Mouse (Mus musculus) frontal cortex, adult (tissue): Measurements from ENCODE around the gene Wdfy1.

Source experiments
- ATAC-seq: cut with Nextera tagmentation; 2 replicates; pipeline ENCODE4 v1.9.2; 2017; ENCODE audit warnings: mild to moderate bottlenecking, moderate library complexity, mixed read lengths; ENCODE audit not compliant: low TSS enrichment

Wdfy1 gene

DNA sequence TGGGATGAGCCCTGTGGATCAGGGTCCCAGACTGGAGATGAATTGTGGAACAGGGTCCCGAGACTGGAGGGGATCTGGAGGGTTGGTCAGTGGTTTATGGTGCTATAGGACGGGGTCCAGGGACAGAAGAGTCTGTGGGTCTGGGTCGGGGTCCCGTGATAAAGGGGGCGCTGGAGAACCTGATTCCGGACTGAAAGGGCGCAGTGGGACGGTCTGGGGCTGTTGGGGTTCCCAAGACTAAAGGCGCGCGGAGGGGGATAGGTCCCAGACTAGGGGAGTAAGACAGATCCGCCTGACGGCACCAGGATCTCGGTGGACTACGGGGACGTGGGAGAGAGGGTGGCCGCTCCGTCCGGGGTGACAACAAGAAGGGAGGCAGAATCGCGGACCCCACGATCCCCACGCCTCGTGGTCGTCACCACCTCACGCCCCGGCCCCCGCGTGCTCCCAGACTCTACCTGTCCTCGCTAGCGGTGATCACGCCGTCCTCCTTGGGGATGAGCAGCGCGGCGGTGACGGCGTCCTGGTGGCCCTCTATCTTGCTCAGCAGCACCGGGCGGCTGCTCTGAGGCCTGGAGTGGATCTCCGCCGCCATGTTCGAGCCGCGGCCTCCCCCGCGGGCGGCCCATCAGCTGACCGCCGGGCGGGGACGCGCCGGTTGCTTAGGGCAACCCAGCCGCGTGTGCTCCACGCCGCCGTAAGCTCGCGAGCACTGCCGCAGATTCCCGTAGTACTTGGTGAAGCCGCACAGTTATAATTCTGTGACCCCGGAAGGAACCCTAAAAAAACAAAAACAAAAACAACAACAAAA, 14.6 kb downstream of the Wdfy1 start:
- peak; percentile 96 for ATAC-seq

DNA sequence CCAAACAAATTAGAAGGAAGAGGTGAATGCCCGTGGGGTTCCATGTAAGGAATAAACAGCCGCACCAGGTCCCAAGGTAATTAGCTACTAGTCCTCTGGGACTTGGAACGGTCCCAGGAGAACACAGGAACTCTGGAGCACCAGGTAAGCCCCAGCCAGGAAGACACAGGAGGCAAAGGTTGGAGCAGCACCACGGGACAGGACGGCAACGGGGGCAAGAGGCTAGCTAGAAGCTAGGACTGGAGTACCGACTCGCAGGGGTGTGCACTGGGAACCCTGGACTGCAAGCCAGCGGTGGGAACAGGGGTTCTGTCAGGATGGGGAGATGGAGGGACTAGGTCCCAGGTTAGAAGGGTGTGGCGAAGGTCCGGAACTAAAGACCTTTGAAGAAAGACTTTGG, 15.3 kb downstream of the Wdfy1 start:
- ATAC-seq: no peak

DNA sequence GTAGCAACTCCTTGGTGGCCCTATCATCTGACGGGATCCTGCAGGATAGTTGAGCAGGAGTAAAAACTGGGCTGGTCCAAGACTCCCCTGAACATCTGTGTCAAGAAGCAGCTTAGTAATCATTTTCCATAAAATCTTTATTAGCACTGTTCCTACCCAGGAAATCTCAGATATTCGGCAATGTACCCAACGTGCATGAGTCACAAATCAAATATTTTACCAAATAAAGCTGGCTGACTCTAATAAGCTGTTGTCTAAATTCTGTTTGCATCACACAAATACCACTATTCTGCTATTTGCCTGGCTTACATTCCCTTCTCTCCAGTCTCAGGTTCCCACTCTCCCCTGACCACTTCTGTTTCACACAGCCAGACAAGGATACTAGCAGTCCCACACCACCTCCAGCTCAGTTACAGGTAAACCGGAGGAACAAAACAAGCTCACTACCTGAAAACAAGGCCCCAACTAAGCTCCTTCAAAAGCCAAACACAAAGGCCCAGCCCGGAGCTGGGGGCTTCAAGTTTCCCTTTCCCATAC, 16.4 kb downstream of the Wdfy1 start:
- no peak for ATAC-seq

DNA sequence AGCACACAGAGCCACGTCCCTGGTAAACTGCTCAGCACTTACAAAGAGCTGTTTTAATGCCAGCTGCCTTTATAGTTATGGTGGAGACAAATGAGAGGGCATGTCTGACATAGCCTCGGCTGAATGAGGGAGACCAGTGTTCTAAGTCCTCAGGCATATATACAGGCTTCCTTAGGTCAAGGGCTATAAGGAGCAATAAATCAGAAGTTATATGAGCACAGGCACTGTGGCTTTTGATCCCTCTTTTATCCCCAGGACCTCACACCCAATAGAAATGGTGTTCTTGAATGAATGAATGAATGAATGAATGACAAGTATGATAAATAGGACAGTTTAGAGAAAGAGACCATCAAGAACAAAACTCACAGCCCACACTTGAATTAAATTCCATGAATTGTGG, 16.9 kb downstream of the Wdfy1 start:
- ATAC-seq: no peak

DNA sequence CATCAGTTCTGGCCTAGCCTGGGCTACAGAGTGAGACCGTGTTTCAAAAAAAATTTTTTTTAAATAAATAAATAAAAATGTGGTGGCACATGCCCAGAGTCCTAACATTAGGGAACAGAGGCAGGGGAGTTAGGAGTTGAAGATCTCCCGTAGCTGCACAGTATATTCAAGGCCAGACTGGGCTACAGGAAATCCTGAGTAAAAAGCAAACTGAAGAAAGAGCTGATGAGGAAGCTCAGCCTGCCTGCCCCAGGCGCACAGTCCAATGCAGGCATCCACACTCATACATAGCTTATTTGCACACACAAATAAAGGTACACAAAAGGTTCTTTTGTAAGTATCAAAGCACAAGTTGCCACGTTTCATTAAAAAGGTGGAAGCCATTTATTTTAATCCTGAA, 18.3 kb downstream of the Wdfy1 start:
- no peak for ATAC-seq

DNA sequence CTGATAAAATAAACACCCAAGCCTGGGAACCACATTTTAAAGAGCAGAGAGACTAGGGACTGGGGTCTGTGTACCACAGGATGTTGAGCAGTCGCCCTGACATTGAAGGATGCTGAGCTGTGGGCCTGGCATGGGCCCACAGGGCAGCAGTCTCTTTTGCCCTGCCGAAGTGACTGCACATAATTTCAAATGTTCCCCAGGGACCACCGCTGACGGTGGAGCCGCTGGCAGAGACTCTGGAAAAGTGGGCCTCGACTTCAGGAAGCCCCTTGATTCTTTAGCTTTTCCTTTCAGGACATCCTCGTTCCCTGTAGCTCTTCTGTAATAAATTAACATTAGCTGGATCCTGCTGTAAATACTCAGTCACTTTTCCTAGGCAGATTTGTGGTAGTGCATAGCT, 18.8 kb downstream of the Wdfy1 start:
- no peak for ATAC-seq

DNA sequence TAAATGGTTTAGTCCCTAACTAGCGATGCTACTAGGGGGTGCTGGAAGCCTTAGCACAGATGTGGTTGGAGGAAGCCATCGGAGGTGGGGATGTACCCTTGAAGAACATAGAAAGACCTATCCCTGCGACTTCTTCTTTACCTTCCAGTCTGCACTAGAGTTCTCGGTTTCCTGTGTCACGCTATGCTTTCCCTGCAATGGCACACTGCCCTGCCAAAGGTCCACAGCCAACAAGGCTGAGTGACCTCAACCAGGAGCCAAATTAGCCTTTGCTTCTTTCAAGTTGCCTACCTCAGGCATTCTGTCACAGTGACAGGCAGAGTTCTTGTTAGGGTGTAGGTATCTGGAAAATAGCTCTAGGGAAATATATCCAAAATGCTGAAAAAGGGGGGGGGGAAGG, 19.5 kb downstream of the Wdfy1 start:
- ATAC-seq: no peak

DNA sequence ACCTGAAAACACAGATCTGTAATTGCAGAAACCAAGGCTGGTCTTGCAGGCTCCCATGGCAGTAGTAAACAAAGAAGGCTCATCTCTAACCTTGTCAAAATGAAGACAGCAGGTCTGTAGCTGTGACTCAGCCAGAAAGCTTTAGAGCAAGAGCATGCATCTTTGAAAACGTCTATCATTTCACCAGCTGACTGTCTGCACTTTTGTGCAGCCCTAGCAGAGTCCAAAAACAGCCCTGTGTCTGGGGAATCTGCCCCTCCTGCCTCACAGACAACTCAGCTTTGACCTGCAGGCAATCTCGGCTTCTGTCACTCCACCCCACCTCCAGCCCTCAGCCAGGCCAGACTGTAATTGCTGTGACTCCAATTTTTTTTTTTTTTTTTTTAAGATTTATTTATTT, 20.6 kb downstream of the Wdfy1 start:
- no peak for ATAC-seq

DNA sequence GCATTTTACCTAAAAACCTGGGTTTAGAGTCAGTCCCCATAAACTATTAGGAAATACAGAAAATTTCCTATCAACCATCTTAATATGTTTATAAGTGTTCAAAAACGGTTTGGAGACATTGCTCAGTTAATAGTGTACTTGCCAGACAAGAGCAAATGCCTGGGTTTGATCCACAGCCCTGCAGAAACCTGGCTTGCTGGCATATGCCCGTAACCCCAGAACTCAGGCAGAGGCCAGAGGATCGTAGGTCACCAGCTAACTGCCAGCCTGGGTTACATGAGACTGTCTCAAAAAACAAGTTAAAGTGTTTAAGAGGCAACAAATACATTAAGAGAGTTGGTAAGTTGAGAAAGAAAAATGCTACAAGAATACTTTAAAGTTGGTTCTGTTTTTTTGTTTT, 21.0 kb downstream of the Wdfy1 start:
- no peak for ATAC-seq

DNA sequence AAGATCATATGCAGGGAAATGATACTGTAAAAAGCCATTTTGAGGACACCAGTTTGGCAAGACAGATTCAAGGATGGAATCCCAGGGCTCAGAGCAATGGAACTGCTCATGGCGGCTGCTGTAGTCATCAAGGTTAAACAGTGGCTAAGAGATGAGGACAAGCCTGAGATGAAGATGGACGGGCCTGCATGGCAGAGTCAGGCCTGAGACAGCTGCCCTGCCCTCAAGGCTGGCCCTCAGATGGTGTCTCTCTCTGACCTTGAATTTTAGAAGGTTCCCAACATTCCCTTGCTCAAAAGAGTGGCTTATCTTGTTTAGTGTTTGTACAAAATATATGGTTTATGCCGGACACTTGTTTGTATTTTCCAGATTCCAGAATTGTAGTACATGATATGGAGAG, 22.5 kb downstream of the Wdfy1 start:
- no peak for ATAC-seq

DNA sequence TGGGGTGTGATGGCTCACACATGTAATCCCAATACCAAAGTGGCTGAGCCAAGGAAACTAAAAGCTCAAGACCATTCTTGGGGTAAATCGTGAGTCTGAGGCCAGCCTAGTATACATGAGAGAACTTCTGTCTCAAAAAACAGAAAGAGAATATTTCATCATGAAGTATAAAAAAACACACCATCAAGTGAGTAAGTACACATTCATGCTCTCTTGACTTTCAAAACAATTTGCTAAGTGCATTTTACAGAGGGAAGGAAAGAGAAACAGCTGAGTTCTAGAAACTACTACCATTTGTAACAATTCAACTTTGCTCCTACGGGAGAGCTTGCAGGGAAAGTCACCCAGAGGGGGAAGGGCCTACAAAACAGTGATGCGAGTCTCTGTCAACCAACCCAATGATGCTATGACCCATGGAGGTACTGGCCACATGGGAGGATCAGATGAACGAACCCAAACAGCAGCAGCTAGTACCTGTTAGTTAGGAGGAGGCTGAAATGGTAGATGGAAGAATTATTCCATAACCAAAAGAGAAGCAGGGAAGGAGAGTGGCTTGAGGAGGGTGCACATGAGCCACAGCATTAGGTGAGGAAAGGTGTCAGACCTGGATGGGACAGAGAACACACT, 23.1 kb downstream of the Wdfy1 start:
- no peak for ATAC-seq

DNA sequence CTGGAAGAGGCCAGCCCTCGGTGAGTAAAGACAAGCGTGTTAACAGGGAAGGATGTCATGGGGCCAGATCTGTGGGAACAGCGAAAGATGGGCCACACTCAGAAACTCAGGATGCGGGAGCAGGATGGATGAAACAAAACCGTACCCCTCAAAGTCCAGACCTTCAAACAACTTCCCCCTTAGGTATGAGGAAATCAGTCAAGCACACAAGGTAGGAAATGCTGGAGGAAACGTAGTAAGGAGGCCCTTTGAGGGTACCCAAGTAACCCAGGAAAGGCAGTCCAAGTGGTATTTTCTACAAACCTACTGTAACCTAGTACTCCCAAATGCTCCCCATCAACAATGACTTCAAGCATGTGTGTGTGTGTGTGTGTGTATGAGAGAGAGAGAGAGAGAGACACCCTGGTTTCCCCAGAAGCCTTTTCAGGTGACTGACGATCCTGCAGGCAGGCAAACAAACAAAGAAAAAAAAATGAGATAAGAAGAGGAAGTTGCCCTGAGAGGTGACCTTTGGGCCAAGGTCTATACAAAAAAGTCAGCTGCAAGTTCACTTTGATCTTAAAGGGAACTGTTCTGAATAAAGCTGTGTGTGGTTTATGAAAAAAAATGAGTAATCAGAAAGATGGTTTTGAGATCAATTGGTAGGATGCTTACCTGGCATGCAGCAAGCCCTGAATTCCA, 23.8 kb downstream of the Wdfy1 start:
- ATAC-seq: no peak

DNA sequence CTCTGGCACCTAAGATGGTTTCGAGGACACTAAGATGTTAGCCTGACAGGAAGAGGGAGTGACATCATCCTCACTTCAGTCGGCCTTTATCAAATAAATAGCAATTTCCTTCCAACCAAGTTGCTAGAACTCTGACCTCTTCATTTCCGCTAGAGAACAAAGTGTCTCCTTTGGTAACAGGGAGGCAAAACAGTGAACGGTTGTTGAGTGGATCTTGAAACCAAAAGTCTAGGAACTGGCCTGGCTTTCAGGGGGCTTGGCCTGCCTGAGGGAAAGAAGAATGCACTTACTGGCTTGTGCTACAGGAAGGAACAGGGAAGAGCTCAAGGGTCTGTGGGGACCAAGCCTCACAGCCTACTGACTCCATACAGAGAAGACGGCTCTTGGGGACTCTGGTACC, 24.8 kb downstream of the Wdfy1 start:
- no peak for ATAC-seq

DNA sequence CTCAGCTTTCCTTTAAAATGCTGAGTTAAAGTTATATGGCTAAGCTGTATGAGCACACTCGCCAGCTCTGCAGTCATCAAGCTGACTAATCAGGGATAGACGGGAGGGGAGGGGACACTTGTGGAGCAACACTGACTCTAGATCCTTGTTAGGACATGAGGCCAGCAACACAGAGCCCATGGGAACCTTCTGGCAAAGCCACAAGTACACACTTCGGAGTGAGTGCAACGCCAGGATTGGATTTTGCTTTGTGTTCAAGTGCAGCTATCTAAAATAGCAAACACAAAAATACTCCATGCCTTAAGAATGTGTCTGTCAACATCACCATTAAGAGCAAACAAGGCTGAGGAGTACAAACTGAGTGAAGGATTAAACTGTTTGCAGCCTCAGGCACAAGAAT, 29.9 kb downstream of the Wdfy1 start:
- no peak for ATAC-seq

DNA sequence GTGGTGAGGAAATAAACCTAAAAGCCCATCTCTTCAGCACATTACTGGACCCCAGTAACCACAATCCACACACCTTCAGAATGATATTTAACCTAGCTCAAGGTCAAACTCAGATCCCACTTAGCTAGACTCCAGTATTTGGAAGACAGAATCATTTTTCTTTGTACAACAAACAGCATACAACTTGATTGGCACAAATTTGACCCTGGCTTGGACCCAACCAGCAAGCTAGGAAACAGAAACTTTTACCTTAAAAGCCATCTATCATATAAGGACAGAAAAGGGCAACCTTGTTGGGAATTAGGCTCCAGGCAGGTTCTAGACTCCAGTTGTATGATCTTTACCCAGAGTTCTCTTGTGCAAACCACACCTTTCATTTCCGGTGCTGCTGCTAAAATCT, 32.6 kb downstream of the Wdfy1 start:
- ATAC-seq: no peak

DNA sequence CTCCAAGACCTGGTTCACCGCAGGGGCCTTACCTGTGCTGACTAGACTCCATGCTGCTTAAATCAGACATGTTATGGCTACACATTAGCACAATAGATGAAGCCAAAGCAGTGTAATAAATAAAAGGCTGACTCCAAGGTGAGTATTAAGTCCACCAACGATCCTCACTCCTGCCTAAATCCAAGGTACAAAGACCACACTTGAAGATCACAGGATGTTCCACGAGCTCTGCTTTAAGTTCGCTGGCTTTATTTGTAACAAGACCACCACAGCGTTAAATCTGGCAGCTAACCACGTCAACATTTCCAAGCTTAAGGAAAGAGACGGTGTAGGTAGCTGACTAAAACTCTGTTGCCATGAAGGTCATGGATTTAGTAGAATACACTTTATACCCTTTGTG, 33.0 kb downstream of the Wdfy1 start:
- no peak for ATAC-seq

DNA sequence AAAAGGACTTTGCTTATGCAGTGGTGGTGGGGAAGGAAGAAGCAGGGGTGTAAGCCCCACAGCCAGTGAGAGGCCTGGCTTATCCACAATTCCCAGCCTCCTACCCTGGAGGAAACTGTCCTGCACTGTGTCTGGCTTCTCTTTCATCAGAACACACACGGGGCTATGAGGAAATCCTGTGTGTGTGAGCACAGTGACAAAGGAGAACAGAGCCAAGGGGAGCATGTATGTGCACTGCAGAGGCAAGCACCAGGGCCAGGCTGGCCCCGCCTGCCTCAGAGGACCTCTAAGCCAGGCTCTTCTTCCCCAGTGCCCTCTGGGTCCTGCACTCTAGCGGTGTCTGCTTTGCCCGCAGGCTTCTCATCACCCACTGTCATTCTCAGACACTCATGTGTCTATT, 34.9 kb downstream of the Wdfy1 start:
- no peak for ATAC-seq

DNA sequence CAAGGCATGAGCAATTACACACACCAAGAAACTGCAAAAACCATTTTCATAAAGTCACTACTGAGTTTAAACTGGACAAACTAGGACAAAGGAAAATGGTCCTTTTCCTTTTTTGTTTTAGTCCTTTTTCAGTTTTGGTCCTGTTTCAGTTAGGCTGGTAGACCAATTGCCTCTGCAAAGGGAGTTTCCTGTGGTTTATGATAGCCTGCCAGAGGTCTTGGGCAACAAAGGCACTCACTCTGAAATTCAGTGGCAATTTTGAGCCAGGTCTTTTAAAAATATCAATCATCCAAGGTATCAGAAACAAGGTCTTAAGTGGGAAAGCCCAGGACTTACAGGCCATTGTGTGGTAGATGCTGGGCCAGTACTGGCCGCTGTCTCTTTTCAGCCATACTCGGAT, 36.2 kb downstream of the Wdfy1 start:
- no peak for ATAC-seq

DNA sequence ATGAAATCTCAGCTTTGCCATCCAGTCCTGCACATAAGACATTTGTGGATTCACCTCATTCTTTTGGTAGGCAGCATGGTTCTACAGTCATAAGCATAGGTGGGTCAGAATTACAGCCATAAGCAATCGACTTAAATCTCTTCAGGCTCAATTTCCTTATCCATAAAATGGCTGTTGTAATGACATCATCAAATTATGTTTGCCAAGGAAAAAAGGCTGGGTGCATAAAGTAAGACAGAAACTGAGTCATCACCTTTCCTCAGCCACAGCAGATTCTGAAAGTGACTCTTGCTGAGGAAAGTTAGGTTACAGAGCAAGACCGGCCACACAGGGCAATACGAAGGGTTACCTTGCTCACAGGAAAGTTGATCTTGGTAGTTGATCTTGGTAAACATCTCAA, 39.5 kb downstream of the Wdfy1 start:
- peak; percentile 39 for ATAC-seq

DNA sequence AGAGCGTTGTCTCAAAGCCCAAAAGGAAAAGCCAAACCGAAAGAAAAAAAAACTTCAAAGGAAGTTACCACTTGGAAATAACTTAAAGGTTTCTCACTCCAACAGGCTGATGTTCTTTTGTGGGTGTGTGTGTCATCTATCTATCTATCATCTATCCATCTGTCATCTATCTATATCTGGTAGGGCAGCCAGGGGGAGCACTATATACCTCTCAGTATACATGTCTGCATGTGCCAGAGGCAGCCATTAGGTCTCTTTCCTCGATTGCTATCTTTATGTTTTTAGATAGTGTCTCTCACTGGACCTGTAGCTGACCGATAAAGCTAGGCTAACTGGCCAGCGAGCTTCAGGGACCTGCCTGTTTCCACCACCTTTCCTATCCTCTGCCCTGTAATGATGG, 41.1 kb downstream of the Wdfy1 start:
- peak; percentile 34; the same call in 1 of the 2 replicates for ATAC-seq

DNA sequence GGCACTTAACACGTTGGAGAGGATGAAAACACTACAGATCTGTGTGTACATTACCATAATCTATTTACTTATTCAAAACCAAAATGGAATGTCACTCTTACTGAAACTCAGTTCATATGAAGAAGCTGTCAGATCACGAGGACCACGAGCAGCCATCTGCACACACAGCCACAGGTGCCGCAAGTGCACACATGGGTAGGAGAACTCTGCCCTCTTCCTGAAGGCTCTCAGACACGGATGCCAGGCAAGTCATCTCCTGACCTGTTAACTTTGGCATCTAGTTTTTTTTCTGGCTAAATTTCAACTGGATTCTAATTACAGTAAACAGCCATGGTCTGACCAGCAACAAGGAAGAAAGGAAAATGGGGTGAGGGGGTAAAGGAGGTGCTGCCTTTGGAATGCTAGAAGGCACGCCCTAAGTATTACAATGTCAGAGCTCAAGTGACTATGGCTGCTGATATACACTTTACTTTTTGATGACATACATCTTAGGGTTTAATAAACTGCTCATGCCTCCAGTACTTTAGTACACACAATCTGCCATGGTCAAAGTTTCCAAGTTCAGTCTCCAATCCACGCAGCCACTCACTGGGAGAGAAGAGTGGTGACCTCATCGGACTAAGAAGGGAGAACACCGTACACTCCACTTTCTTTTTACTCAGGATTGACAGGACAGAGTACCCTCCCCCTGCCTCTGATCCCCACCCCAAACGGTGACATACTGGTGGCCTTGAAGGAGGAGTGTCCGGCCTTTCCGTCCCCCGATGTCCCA, 61.6 kb downstream of the Wdfy1 start:
- no peak for ATAC-seq

DNA sequence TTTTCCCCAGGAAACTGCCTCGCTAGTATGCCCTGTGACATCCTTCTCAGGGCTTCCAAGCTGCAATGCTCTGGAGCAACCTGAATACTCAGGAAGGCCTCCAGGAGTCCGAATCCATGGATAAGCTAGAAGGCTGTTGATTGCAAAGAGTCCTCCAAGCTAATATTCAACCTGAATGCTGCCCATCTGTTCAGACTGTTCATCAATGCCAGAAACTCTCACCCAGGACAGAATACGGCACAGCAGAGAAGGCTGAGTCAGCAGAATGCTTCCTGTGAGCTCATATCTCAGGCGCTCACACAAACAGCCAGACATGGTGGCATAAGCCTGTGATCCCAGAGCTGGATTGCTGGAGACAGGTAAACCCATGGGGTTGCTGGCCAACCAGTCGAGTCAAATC, 62.9 kb downstream of the Wdfy1 start:
- no peak for ATAC-seq
